Mouse (Mus musculus): ENCODE results near the gene BC004004. TPM values are rescaled to one million over a fixed set of nuclear protein-coding genes. Genes with fewer than 3 reads are reported as not detected.
A peak's percentile ranks its signal among the peaks of the same experiment; 100 is the strongest.

BC004004 gene
- polyA plus RNA-seq, 1 experiment from 2014 or later, result 71.1 TPM

DNA sequence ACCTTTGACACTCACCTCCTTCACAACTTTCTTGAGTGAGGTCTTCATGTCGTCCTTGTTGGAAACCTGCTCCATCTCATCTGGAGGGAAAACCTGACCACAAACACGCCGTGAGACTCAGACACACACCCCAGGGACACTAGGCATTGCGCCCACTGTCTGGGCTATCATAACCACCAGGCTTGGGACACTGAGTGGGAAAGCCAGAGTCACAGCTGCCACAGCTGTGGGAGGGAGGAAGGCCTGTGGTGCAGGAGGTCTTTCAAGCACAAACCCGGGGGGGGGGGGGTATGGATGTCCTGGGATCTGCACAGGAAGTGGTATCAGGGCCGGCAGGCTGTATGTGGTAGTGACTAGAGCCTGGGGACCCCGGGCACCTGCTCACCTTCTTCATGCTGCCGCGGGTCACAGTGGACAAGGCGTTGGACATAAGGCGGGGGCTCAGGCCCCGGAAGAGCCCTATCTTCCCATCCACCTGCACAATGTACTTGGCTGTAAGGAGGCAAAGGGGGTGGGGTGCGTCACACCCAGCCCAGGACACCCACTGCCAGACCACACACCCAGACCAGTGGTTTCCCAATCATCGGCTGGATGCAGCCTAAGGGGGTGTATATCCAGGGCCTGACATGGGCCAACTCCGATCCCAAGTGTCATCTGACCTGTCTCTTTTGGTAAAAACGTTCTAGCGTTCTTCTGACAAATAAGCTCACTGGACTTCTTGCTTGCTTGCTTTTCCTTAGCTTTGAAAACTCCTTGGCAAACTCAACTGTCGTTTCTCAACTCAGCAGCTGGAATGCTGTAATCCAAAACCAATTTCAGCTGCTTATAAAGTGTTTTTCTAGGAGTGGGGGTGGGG, 72.0 kb downstream of the BC004004 start:
- no peak overlapping the region for H3K4me2 ChIP-seq
- H3K4me3 ChIP-seq (ENCODE audit: low read depth, low read length), result no peak overlapping the region
- peaks cover 19% of the 10 kb centered on the region for H3K4me1 ChIP-seq (ENCODE audit: insufficient read depth)
- peaks cover 76% of the 10 kb centered on the region for H3K36me3 ChIP-seq (ENCODE audit: insufficient read depth)
- no peak overlapping the region for H3K9ac ChIP-seq
- peak; percentile 51 for DNase-seq
- TF ChIP-seq CTCF (IDR thresholded peaks at IDR 0.05; ENCODE audit: low read depth), result no peak
- no peaks in the 10 kb centered on the region for H3K27me3 ChIP-seq (ENCODE audit: insufficient read depth, low read length)
- WGBS, result 69% methylated on average over 18 of the region's 18 CpGs
- H3K27ac ChIP-seq (ENCODE audit: low read depth), result peak overlapping the region; percentile 94; the same call in 1 of the 2 replicates
- no peaks in the 10 kb centered on the region for H3K9me3 ChIP-seq (ENCODE audit: low read depth, low read length)
- no peak for ATAC-seq (ENCODE audit: insufficient read depth)

DNA sequence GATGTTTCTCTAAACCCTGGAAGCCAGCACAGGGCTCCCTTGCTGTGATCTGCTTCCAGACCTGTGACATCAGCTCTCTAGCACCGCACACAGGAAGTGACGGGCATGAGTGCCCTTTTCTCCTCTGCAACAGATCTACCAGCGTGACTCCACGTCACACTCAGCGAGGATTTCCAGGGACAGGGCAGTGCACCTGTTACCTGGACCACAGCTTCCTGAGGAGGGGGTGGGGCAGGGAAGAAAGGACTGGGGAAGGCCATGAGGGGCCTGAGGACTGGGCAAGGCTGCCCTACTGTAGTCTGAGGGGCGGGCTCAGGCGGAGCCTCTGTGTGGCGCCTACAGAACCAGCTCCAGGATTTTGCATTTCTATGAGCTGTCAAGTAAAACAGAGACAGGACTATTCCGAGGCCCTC, 73.0 kb downstream of the BC004004 start:
- WGBS, result 14% methylated on average over 9 of the region's 9 CpGs
- H3K4me2 ChIP-seq, result peak overlapping the region; percentile 49
- H3K27ac ChIP-seq (ENCODE audit: low read depth), result peak overlapping the region; percentile 94
- H3K36me3 ChIP-seq (ENCODE audit: insufficient read depth), result peaks cover 67% of the 10 kb centered on the region
- no peaks in the 10 kb centered on the region for H3K27me3 ChIP-seq (ENCODE audit: insufficient read depth, low read length)
- peak; percentile 44; the same call in 1 of the 2 replicates for TF ChIP-seq CTCF (IDR thresholded peaks at IDR 0.05; ENCODE audit: low read depth)
- peaks cover 28% of the 10 kb centered on the region for H3K4me1 ChIP-seq (ENCODE audit: insufficient read depth)
- peak overlapping the region; percentile 12; the same call in 1 of the 2 replicates for H3K4me3 ChIP-seq (ENCODE audit: low read depth, low read length)
- ATAC-seq (ENCODE audit: insufficient read depth) (peak; percentile 23), DNase-seq (peak; percentile 74)
- H3K9ac ChIP-seq, result peak overlapping the region; percentile 23; the same call in 1 of the 2 replicates
- H3K9me3 ChIP-seq (ENCODE audit: low read depth, low read length), result no peaks in the 10 kb centered on the region

DNA sequence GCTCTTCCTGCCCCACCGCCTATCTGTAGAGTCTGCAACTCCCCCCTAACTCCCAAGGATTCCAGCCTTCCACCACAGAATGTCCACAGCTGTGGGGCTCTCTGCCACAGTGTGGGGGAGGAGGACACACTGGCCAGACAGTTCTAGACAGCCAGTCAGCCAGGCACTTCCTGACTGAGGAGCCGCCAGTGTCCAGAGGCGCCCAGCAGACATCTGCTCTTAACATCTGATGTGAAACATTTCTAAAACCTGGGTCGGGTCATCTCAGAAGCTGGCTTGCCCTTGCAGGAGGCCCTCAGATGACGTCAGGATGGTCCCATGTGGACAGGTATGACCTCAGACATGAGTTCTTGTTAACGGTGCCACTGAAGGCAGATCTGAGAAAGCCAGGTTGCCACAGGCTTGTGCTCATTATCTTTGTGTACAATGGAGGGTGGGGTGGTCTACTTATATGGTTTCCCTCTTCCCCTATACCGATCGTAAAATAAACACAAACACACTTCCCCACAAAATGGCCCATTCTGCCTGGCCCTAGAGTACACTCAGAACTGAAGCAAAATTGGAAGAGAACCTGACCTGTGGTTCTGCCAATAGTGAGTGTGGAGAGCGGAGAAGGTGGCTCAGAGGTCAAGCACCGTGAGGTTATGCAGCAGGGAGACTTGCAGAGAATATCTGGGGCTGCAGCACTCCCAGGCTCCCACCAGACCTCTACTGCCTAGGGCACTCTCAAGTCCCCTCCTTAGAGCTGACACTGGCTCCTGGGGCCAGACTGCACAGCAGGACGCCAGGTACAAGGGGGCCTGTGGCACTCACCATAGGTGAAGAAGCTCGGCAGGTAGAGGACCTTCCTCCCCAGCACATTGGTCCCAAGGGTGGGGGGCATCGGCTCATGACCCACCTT, 73.7 kb downstream of the BC004004 start:
- Histone ChIP-seq H3K4me2 (peak overlapping the region; percentile 49; the same call in 1 of the 2 replicates), H3K4me1 (ENCODE audit: insufficient read depth) (peaks cover 28% of the 10 kb centered on the region), H3K27ac (ENCODE audit: low read depth) (peak overlapping the region; percentile 94), H3K27me3 (ENCODE audit: insufficient read depth, low read length) (no peaks in the 10 kb centered on the region), H3K9me3 (ENCODE audit: low read depth, low read length) (no peaks in the 10 kb centered on the region), H3K9ac (peak overlapping the region; percentile 23), H3K36me3 (ENCODE audit: insufficient read depth) (peaks cover 60% of the 10 kb centered on the region), H3K4me3 (ENCODE audit: low read depth, low read length) (no peak overlapping the region; the same call in 1 of the 2 replicates)
- peak; percentile 87 for ATAC-seq (ENCODE audit: insufficient read depth)
- peak; percentile 85 for DNase-seq
- TF ChIP-seq CTCF (IDR thresholded peaks at IDR 0.05; ENCODE audit: low read depth), result no peak
- 26% methylated on average over 13 of the region's 13 CpGs for whole genome bisulfite sequencing

DNA sequence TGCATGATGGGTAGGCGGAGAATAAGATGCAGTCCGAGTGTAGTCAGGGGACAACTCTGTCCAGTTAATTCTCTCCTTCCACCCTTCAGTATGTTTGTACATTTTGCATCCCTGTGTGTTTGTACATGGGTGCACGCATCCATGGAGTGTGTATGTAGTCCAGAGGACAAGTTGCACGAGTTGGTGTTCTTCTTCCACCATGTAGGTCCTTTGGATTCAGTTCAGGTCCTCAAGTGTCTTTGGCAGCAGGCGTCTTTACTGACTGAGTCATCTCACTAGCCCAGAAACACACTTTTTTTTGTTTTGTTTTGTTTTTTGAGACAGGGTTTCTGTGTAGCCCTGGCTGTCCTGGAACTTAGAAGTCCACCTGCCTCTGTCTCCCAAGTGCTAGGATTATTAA, 74.7 kb downstream of the BC004004 start:
- H3K4me1 ChIP-seq (ENCODE audit: insufficient read depth), result peaks cover 28% of the 10 kb centered on the region
- H3K27me3 ChIP-seq (ENCODE audit: insufficient read depth, low read length), result no peaks in the 10 kb centered on the region
- DNase-seq (no peak), ATAC-seq (ENCODE audit: insufficient read depth) (no peak)
- TF ChIP-seq CTCF (IDR thresholded peaks at IDR 0.05; ENCODE audit: low read depth), result no peak
- no peak overlapping the region for H3K27ac ChIP-seq (ENCODE audit: low read depth)
- H3K9ac ChIP-seq, result no peak overlapping the region
- 81% methylated on average over 5 of the region's 5 CpGs for WGBS
- H3K9me3 ChIP-seq (ENCODE audit: low read depth, low read length), result no peaks in the 10 kb centered on the region
- H3K4me3 ChIP-seq (ENCODE audit: low read depth, low read length), result no peak overlapping the region
- H3K36me3 ChIP-seq (ENCODE audit: insufficient read depth), result peaks cover 51% of the 10 kb centered on the region
- H3K4me2 ChIP-seq, result no peak overlapping the region

DNA sequence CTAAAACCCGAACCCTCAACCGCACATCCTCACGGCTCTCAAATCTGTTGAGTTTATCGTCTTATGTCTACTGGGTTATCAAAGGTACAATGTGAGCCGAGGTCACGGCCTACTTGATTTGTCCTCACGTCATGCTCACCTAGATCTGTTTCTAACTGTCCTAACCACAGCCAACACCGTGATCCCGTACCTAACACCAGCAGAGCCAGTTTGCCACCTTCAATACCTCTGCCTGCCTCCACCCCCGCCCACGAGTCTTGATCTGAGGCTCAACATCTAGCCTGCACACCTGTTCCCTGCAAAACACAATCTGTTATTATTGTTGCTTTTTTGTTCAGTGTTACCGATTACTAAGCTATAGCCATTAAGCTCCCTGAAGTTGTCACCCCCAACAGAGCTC, 76.7 kb downstream of the BC004004 start:
- H3K27ac ChIP-seq (ENCODE audit: low read depth), result no peak overlapping the region
- WGBS, result 83% methylated on average over 12 of the region's 12 CpGs
- peaks cover 31% of the 10 kb centered on the region for H3K4me1 ChIP-seq (ENCODE audit: insufficient read depth)
- no peak overlapping the region; the same call in 1 of the 2 replicates for H3K4me2 ChIP-seq
- no peak overlapping the region for H3K9ac ChIP-seq
- no peaks in the 10 kb centered on the region for H3K27me3 ChIP-seq (ENCODE audit: insufficient read depth, low read length)
- ATAC-seq (ENCODE audit: insufficient read depth), result no peak
- TF ChIP-seq CTCF (IDR thresholded peaks at IDR 0.05; ENCODE audit: low read depth), result no peak
- peaks cover 31% of the 10 kb centered on the region for H3K36me3 ChIP-seq (ENCODE audit: insufficient read depth)
- no peak for DNase-seq
- H3K9me3 ChIP-seq (ENCODE audit: low read depth, low read length), result no peaks in the 10 kb centered on the region
- H3K4me3 ChIP-seq (ENCODE audit: low read depth, low read length), result no peak overlapping the region

DNA sequence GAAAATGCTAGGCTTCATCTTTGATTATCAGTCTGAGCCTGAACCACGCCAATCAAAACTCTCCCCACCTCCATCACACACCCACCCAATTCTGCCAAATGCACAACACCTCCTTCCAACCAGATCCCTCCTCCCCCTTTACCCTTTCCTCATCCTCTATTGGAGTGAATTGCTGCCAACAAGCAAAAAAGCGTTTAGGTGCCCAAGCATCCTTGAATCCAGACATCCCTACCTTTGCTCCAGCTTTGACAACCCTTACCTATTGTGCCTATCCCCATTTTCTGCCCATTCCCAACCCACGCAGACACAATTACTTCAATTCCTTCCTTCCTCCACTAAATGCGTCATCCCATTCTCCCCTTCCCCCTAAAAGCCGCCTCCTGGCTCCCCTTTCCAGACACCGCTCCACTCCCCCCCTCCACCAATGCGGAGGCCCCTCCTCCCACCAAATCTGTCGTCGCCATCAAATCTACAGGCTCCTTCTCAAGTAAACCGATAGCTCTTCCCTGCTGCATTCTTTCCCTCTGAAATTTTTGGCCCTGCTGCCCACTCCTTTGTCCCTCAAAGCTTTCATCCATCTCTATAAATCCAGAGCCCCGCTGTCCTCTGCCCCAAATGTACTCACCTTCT, 78.0 kb downstream of the BC004004 start:
- H3K27me3 ChIP-seq (ENCODE audit: insufficient read depth, low read length), result no peaks in the 10 kb centered on the region
- peak overlapping the region; percentile 76 for H3K27ac ChIP-seq (ENCODE audit: low read depth)
- peak overlapping the region; percentile 62 for H3K4me2 ChIP-seq
- peaks cover 22% of the 10 kb centered on the region; the same call in 1 of the 2 replicates for H3K36me3 ChIP-seq (ENCODE audit: insufficient read depth)
- DNase-seq, result peak; percentile 69
- peak overlapping the region; percentile 92 for H3K9ac ChIP-seq
- peak overlapping the region; percentile 95 for H3K4me3 ChIP-seq (ENCODE audit: low read depth, low read length)
- no peaks in the 10 kb centered on the region for H3K9me3 ChIP-seq (ENCODE audit: low read depth, low read length)
- no peak for ATAC-seq (ENCODE audit: insufficient read depth)
- H3K4me1 ChIP-seq (ENCODE audit: insufficient read depth), result peaks cover 23% of the 10 kb centered on the region
- WGBS, result 4% methylated on average over 11 of the region's 11 CpGs
- no peak for TF ChIP-seq CTCF (IDR thresholded peaks at IDR 0.05; ENCODE audit: low read depth)

Measured in lung, embryonic 14.5 days (tissue).